Mouse (Mus musculus): ENCODE results near the gene Pcolce2. TPM values are rescaled to one million over a fixed set of nuclear protein-coding genes. Genes with fewer than 3 reads are reported as not detected.
A peak's percentile ranks its signal among the peaks of the same experiment; 100 is the strongest.

The Pcolce2 gene
- total RNA-seq (2012; rRNA removed), result 27.0 and 47.6 TPM in 2 replicates

DNA sequence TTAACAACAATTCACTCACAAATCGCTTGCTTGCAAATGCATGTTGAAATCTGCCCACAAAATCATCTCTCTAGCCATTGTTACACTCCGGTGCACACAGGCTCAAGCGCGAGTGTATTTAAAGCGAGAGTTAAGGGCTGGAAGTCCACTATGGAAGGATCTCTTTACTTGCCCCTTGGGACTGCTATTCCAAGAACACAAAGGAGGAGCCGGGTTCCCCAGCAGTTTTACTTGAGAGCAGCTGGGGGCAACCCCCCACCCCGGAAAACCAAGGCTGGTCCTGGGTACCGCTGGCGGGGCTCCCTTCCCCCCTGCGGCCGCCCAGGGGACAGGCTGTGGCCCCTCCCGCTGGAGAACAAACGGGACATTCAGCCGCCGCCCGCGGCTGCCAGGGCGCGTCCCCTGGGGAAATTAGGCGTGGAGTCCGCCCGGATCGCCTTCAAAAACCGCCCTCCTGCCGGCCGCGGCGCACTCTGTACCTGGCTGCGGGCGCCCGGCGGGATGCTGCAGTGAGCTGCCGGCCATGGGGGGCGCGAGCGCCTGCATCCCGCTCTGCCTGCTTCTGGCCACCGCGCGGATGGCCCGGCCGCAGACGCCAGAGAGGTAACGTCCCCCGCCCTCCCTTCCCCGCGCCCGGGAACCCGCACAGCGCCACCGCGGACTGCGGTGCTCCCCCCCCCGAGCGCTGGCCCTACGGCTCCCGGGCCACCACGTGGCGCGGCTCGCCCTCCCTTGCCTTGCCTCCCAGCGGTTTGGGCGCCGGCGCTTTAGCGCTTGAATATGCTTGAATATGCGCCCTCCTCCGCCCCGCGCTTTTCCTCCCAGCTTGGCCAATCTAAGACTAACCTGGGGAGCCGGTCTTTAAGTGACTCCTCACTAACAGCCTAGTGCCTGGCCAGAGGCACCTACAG is at the start of gene Pcolce2:
TSS of gene Pcolce2 (plus strand) at position 331 of the 911 bp plus-strand sequence.
- no peak for TF ChIP-seq CHD2 (IDR thresholded peaks at IDR 0.05; ENCODE audit: low read depth, low read length)
- TF ChIP-seq HCFC1 (IDR thresholded peaks at IDR 0.05; ENCODE audit: borderline replicate concordance, insufficient read depth, low read length), result peak; percentile 53

GRCm38 (mm10) chr9:95588070-95588469 is 49.3 kb upstream of the Pcolce2 start:
- Histone ChIP-seq H3K4me3 (ENCODE audit: insufficient read depth in 1 of 2, low read depth in 1 of 2, low read length in 2 of 2, poor library complexity in 1 of 2, severe bottlenecking in 1 of 2) (no peak overlapping the region), H3K9ac (ENCODE audit: insufficient read depth, low read depth, low read length, poor library complexity, severe bottlenecking) (no peak overlapping the region), H3K9me3 (ENCODE audit: control insufficient read depth, insufficient read depth, low read depth, low read length) (no peaks in the 10 kb centered on the region), H3K36me3 (ENCODE audit: control insufficient read depth, insufficient read depth, low read length, poor library complexity, severe bottlenecking) (no peaks in the 10 kb centered on the region), H3K4me1 (ENCODE audit: control insufficient read depth in 2 of 2, insufficient read depth in 2 of 2, low read length in 2 of 2, poor library complexity in 1 of 2) (no peaks in the 10 kb centered on the region), H3K27ac (ENCODE audit: insufficient read depth, low read depth, low read length, poor library complexity, severe bottlenecking) (no peak overlapping the region)
- in situ Hi-C loops (cut with MboI; ENCODE audit: low sequenced_read_pairs in 2 of 2, unreplicated experiment in 2 of 2), result no loop called here
- TF ChIP-seq HCFC1 (IDR thresholded peaks at IDR 0.05; ENCODE audit: borderline replicate concordance, insufficient read depth, low read length) (no peak), CHD2 (IDR thresholded peaks at IDR 0.05; ENCODE audit: low read depth, low read length) (no peak), ZC3H11A (IDR thresholded peaks at IDR 0.05; ENCODE audit: borderline replicate concordance, low read depth, low read length) (no peak), ZNF384 (IDR thresholded peaks at IDR 0.05; ENCODE audit: low read depth, low read length) (no peak), MAFK (IDR thresholded peaks at IDR 0.05; ENCODE audit: insufficient read depth, low read depth, low read length) (no peak)
- DNase-seq (ENCODE audit: low read depth, low spot score), result no peak

More for the DNA sequence above, at the start of gene Pcolce2:
- Histone ChIP-seq H3K9me3 (ENCODE audit: control insufficient read depth, insufficient read depth, low read depth, low read length) (no peaks in the 10 kb centered on the region), H3K27ac (ENCODE audit: insufficient read depth, low read depth, low read length, poor library complexity, severe bottlenecking) (peak within 1 kb of the TSS; percentile 33; the same call in 1 of the 2 replicates), H3K4me1 (ENCODE audit: control insufficient read depth in 2 of 2, insufficient read depth in 2 of 2, low read length in 2 of 2, poor library complexity in 1 of 2) (peaks cover 2 to 4% of the 10 kb centered on the region in 2 experiments; a peak in 2 of 4 replicates), H3K4me3 (ENCODE audit: insufficient read depth in 1 of 2, low read depth in 1 of 2, low read length in 2 of 2, poor library complexity in 1 of 2, severe bottlenecking in 1 of 2) (peak within 1 kb of the TSS; percentile 87 to 95), H3K36me3 (ENCODE audit: control insufficient read depth, insufficient read depth, low read length, poor library complexity, severe bottlenecking) (no peaks in the 10 kb centered on the region), H3K9ac (ENCODE audit: insufficient read depth, low read depth, low read length, poor library complexity, severe bottlenecking) (peak within 1 kb of the TSS; percentile 91)
- in situ Hi-C loops (cut with MboI; ENCODE audit: low sequenced_read_pairs in 2 of 2, unreplicated experiment in 2 of 2), result no loop called here
- DNase-seq (ENCODE audit: low read depth, low spot score), result peak; percentile 56

DNA sequence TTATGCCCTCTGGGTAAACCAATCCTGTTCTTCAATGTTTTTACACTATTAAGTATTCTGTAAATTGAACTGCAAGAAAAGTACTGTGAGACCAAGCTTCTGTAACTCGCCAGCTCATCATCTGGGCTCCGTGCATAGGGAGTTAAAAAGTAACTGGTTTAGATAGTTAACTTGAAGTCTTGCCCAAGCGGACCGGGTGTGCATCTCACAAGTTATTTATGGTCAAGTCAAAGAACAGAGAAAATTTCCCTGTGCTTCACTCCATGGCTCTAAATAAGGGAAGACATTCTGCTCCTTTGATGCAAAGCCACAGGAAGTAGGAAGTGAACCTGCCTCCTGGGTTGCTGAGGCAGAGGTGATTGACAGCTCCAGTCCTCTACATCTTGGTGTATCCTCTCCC is 43.1 kb upstream of the Pcolce2 start:
- in situ Hi-C loops (cut with MboI; ENCODE audit: low sequenced_read_pairs in 2 of 2, unreplicated experiment in 2 of 2), result no loop called here

DNA sequence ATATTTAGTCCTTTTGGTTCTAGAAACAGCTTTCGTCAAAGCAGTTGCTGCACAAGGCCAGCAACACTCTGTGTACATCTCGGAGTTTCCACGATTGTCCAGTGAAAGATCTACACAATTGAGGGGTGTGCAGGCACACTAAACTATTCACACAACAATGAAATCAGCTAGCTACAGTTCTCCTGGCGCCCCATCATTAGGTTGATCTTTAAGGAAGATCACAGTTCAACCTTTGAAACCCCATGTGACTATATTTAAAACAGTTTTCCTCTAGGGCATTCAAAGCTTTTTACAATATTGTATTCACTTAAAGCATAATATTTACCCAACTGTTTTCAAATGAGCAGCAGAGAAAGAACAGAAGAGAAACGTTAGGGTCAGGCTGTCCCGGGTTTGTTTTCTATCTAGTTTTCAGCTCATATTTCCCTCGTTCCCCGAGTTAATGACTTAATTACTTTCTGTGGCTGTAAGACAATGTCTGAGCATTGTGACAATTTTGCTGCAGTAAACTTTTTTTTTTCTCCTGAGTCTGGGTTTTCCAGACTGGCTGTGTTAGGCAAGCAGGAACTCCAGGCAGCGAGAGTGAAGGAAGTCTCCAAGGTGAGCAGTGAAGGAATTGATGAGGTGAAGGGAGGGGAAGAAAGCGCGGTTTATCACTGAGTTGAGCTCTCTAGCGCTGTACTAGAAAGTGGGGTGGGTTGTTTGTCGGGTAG is 39.8 kb upstream of the Pcolce2 start:
- Histone ChIP-seq H3K4me1 (ENCODE audit: control insufficient read depth in 2 of 2, insufficient read depth in 2 of 2, low read length in 2 of 2, poor library complexity in 1 of 2) (no peaks in the 10 kb centered on the region; a peak in 1 of 4 replicates), H3K36me3 (ENCODE audit: control insufficient read depth, insufficient read depth, low read length, poor library complexity, severe bottlenecking) (no peaks in the 10 kb centered on the region), H3K9ac (ENCODE audit: insufficient read depth, low read depth, low read length, poor library complexity, severe bottlenecking) (no peak overlapping the region), H3K4me3 (ENCODE audit: insufficient read depth in 1 of 2, low read depth in 1 of 2, low read length in 2 of 2, poor library complexity in 1 of 2, severe bottlenecking in 1 of 2) (peak overlapping the region in 1 of 2 experiments; percentile 23; a peak in 1 of 4 replicates), H3K9me3 (ENCODE audit: control insufficient read depth, insufficient read depth, low read depth, low read length) (no peaks in the 10 kb centered on the region), H3K27ac (ENCODE audit: insufficient read depth, low read depth, low read length, poor library complexity, severe bottlenecking) (no peak overlapping the region)
- DNase-seq (ENCODE audit: low read depth, low spot score), result no peak
- in situ Hi-C loops (cut with MboI; ENCODE audit: low sequenced_read_pairs in 2 of 2, unreplicated experiment in 2 of 2), result no loop called here
- TF ChIP-seq HCFC1 (IDR thresholded peaks at IDR 0.05; ENCODE audit: borderline replicate concordance, insufficient read depth, low read length), result no peak
- no peak for TF ChIP-seq CHD2 (IDR thresholded peaks at IDR 0.05; ENCODE audit: low read depth, low read length)
- no peak for TF ChIP-seq ZNF384 (IDR thresholded peaks at IDR 0.05; ENCODE audit: low read depth, low read length)
- TF ChIP-seq MAFK (IDR thresholded peaks at IDR 0.05; ENCODE audit: insufficient read depth, low read depth, low read length), result no peak
- TF ChIP-seq ZC3H11A (IDR thresholded peaks at IDR 0.05; ENCODE audit: borderline replicate concordance, low read depth, low read length), result no peak

More for the DNA sequence above, 43.1 kb upstream of the Pcolce2 start:
- no peaks in the 10 kb centered on the region for H3K9me3 ChIP-seq (ENCODE audit: control insufficient read depth, insufficient read depth, low read depth, low read length)
- H3K36me3 ChIP-seq (ENCODE audit: control insufficient read depth, insufficient read depth, low read length, poor library complexity, severe bottlenecking), result no peaks in the 10 kb centered on the region
- no peak for DNase-seq (ENCODE audit: low read depth, low spot score)
- TF ChIP-seq ZNF384 (IDR thresholded peaks at IDR 0.05; ENCODE audit: low read depth, low read length) (no peak), CHD2 (IDR thresholded peaks at IDR 0.05; ENCODE audit: low read depth, low read length) (no peak), ZC3H11A (IDR thresholded peaks at IDR 0.05; ENCODE audit: borderline replicate concordance, low read depth, low read length) (no peak), HCFC1 (IDR thresholded peaks at IDR 0.05; ENCODE audit: borderline replicate concordance, insufficient read depth, low read length) (no peak), MAFK (IDR thresholded peaks at IDR 0.05; ENCODE audit: insufficient read depth, low read depth, low read length) (no peak)
- no peak overlapping the region for H3K27ac ChIP-seq (ENCODE audit: insufficient read depth, low read depth, low read length, poor library complexity, severe bottlenecking)
- H3K4me1 ChIP-seq (ENCODE audit: control insufficient read depth in 2 of 2, insufficient read depth in 2 of 2, low read length in 2 of 2, poor library complexity in 1 of 2), result no peaks in the 10 kb centered on the region; a peak in 1 of 4 replicates
- H3K9ac ChIP-seq (ENCODE audit: insufficient read depth, low read depth, low read length, poor library complexity, severe bottlenecking), result no peak overlapping the region
- H3K4me3 ChIP-seq (ENCODE audit: insufficient read depth in 1 of 2, low read depth in 1 of 2, low read length in 2 of 2, poor library complexity in 1 of 2, severe bottlenecking in 1 of 2), result no peak overlapping the region

Measured in ES-E14 (cell line).